Mouse (Mus musculus) frontal cortex, adult 2 months (tissue): ENCODE measurements around the gene Lifr. TPM values are rescaled to one million over a fixed set of nuclear protein-coding genes. Genes with fewer than 3 reads are reported as not detected.

ENCODE experiments used
- DNase-seq, 2 experiments: peaks; one replicate each; pipeline ENCODE4 v3.0.0; 2022; ENCODE audit warnings: low spot score in 1 of 2; ENCODE audit errors: extremely low spot score in 1 of 2
- polyA plus RNA-seq: library from polyadenylated mRNA; depleted of rRNA; stranded (reverse); fragments of >200 nt; gene quantifications from 2 replicates; pipeline ENCODE4 v1.2.3, GENCODE M21; 2012; rRNA removed

Gene Lifr
- 16.9 and 17.6 TPM in 2 replicates for polyA plus RNA-seq

GRCm38 (mm10) chr15:7090211-7090765 lies at the start of gene Lifr:
TSS of gene Lifr (plus strand) at chr15:7090614.
- DNase-seq: no peak

- DNase-seq: no peak
Observed at GRCm38 (mm10) chr15:7044081-7044749, 46.2 kb upstream of the Lifr start.

GRCm38 (mm10) chr15:7045056-7045455 lies 45.4 kb upstream of the Lifr start:
- no peak for DNase-seq

- DNase-seq: peak in 1 of 2 experiments; percentile 35
Observed at GRCm38 (mm10) chr15:7047931-7048330, 42.5 kb upstream of the Lifr start.

GRCm38 (mm10) chr15:7048916-7049315 lies 41.5 kb upstream of the Lifr start:
- DNase-seq: no peak

GRCm38 (mm10) chr15:7051666-7052065 lies 38.7 kb upstream of the Lifr start:
- no peak for DNase-seq

GRCm38 (mm10) chr15:7052117-7052516 lies 38.3 kb upstream of the Lifr start:
- no peak for DNase-seq

- DNase-seq: no peak
Observed at GRCm38 (mm10) chr15:7056851-7057250, 33.6 kb upstream of the Lifr start.

GRCm38 (mm10) chr15:7060522-7060921 lies 29.9 kb upstream of the Lifr start:
- no peak for DNase-seq

- DNase-seq: no peak
Observed at GRCm38 (mm10) chr15:7061995-7062697, 28.3 kb upstream of the Lifr start.

- DNase-seq: no peak
Observed at GRCm38 (mm10) chr15:7062698-7063009, 27.8 kb upstream of the Lifr start.

GRCm38 (mm10) chr15:7063521-7064240 lies 26.7 kb upstream of the Lifr start:
- no peak for DNase-seq

GRCm38 (mm10) chr15:7064992-7065523 lies 25.4 kb upstream of the Lifr start:
- no peak for DNase-seq

- DNase-seq: no peak
Observed at GRCm38 (mm10) chr15:7065624-7066023, 24.8 kb upstream of the Lifr start.

GRCm38 (mm10) chr15:7066752-7067151 lies 23.7 kb upstream of the Lifr start:
- DNase-seq: no peak

GRCm38 (mm10) chr15:7069374-7069773 lies 21.0 kb upstream of the Lifr start:
- DNase-seq: no peak

GRCm38 (mm10) chr15:7070199-7070794 lies 20.1 kb upstream of the Lifr start:
- no peak for DNase-seq

- DNase-seq: no peak
Observed at GRCm38 (mm10) chr15:7073269-7073668, 17.1 kb upstream of the Lifr start.

GRCm38 (mm10) chr15:7075185-7075584 lies 15.2 kb upstream of the Lifr start:
- DNase-seq: peak in 1 of 2 experiments; percentile 7

- no peak for DNase-seq
Observed at GRCm38 (mm10) chr15:7078356-7078755, 12.1 kb upstream of the Lifr start.
